Mouse (Mus musculus): ENCODE results near the gene Fgf11. TPM values are rescaled to one million over a fixed set of nuclear protein-coding genes. Genes with fewer than 3 reads are reported as not detected.

The Fgf11 gene
- 10 to 100 TPM; 27.4 to 27.6 TPM for total RNA-seq (2021)
- long read RNA-seq, partial matches to known transcripts = 0 of 7 reads
- long read RNA-seq, other reads (novel, unspliced or antisense) = 3 of 7 reads

DNA sequence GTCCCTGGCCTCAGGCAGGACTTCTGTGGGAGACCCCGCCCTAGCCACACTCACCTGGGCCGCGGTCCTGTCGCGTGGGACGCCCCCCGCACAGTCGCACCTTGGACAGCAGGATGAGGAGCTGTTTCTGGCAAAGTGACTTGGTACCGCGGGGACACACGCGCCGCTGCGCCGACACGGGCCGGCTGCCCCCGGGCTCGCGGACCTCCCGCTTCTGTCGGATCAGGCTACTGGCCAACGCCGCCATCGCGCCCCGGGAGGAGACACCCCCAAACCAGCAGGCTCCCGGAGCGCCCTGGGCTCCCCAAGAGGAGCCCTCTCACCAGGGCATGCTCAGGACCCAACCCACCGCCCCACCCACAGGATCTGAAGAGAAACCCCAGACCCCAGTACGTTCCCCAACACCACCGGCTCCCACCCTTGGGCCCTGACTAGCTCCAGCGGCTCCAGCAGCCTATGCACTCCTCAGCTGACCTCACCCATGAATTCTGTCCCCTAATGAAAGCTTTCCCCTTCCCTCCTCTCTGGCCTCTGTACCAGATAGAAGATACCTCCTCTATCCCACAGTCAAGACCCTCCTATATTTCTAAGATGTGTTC lies at the start of gene Fgf11:
Fgf11 (minus strand) TSS at position 479 of the 599 bp plus-strand sequence.
- no peak for DNase-seq (ENCODE audit: low spot score in 2 of 2)

GRCm38 (mm10) chr11:69850754-69851153 lies 49.1 kb upstream of the Fgf11 start:
- DNase-seq (ENCODE audit: low spot score in 2 of 2) = no peak

DNA sequence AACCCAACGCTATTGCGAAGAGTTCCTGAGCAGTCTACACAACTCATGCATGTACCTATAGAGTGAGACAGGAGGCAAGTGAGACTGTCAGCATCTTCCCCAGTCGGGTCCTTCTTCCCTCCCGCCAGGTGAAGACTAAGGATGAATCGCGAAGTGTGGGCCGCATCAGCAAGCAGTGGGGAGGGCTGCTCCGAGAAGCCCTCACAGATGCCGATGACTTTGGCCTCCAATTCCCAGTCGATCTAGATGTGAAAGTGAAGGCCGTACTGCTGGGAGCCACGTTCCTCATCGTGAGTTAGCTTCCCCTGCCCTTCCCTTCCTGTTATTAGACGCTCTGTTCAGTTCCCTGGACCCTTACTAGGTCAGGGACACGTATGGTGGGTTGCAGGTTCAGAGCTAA lies 48.2 kb upstream of the Fgf11 start:
- DNase-seq (ENCODE audit: low spot score in 2 of 2) = no peak

DNA sequence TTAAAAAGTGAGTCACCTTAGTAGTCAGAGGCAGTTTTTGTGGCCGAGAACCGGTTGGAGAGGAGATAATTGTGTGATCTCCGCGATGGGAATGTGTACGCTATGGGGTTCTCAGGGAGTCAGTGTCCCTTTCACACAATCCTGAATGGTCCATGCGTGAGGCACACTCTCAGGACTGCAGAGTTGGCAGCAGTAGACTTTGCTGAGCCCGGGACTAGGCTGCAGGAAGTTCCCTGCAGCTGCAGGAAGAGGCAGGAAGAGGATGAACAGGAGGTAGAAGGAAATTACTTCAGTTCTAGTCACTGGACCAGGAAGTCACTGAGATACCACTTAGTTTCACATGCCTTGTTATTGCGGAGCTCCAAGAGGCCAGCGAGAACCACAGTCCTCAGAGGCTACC lies 47.5 kb upstream of the Fgf11 start:
- DNase-seq (ENCODE audit: low spot score in 2 of 2) = no peak

DNA sequence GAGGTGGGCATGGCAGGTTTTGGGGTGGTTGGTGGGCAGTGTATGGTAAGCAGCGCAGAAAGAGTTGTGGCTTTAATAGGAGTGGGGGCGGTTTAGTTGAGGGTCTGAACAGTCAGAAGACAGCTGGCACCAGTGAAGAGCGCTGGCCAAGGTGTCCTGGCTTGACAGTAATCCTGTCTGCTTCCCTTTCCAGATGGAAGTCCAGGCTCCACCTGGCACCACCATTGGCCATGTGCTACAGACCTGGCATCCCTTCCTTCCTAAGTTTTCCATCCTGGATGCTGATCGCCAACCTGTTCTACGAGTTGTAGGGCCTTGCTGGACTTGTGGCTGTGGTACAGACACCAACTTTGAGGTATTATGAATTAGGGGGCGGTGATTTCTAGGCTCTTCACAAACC lies 46.4 kb upstream of the Fgf11 start:
- DNase-seq (ENCODE audit: low spot score in 2 of 2) = no peak

- DNase-seq (ENCODE audit: low spot score in 2 of 2) = no peak
These were observed 45.4 kb upstream of the Fgf11 start for GRCm38 (mm10) chr11:69846738-69847688.

DNA sequence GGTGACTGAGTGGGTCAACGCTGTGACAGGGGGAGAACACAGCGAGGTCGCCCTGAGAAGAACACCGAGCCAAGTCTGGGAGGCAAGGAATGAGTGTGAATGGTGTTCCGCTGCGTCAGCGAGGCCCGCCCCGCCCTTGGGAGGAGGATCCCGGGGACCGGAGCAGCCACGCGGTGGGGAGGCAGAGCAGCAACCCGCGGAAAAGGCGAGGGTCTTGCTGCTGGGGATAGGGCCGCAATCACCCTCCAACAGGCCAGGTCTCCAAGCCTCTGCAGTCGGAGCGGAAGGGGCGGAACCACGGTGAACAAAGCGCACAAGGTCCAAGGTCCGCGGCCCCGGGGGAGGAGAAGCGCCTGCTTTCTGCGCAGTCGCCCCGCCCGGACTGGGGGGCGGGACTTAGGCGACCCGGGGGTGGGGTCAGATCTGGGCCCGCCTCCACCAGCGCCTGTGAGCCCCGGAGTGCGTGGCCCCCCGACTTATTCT lies 44.6 kb upstream of the Fgf11 start, which contains the start of gene Plscr3:
Plscr3 (plus strand) TSS at position 179 of the 483 bp plus-strand sequence.
- peak; percentile 78 to 85 for DNase-seq (ENCODE audit: low spot score in 2 of 2)

DNA sequence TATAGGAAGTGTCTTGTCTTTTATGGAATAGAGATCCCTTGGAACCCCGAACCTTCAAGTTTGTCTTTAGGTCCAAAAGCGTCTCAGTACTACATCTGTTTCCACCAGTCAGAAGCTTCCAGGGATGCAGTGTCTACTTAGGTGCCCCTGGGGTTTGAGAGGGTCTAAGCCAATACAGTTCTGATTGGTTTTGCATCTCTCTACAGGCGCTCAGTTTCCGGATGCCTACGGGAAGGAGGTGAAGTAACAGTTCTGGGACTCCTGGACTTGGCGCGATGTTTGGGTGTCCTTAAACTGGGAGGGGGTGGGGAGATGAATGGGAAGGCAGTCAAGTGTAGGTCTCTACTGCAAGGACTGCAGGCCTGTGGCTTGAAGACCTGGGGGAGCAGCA lies 37.1 kb upstream of the Fgf11 start:
- no peak for DNase-seq (ENCODE audit: low spot score in 2 of 2)

GRCm38 (mm10) chr11:69837952-69838713 lies 36.5 kb upstream of the Fgf11 start, which contains the start of gene Tmem256:
TSS of gene Tmem256 (plus strand) at chr11:69838514.
- DNase-seq (ENCODE audit: low spot score in 2 of 2) = peak; percentile 98

- DNase-seq (ENCODE audit: low spot score in 2 of 2) = no peak
These were observed 35.9 kb upstream of the Fgf11 start, which contains the start of gene Nlgn2 for GRCm38 (mm10) chr11:69837604-69837951. TSS of gene Nlgn2 (minus strand) at chr11:69837784.

DNA sequence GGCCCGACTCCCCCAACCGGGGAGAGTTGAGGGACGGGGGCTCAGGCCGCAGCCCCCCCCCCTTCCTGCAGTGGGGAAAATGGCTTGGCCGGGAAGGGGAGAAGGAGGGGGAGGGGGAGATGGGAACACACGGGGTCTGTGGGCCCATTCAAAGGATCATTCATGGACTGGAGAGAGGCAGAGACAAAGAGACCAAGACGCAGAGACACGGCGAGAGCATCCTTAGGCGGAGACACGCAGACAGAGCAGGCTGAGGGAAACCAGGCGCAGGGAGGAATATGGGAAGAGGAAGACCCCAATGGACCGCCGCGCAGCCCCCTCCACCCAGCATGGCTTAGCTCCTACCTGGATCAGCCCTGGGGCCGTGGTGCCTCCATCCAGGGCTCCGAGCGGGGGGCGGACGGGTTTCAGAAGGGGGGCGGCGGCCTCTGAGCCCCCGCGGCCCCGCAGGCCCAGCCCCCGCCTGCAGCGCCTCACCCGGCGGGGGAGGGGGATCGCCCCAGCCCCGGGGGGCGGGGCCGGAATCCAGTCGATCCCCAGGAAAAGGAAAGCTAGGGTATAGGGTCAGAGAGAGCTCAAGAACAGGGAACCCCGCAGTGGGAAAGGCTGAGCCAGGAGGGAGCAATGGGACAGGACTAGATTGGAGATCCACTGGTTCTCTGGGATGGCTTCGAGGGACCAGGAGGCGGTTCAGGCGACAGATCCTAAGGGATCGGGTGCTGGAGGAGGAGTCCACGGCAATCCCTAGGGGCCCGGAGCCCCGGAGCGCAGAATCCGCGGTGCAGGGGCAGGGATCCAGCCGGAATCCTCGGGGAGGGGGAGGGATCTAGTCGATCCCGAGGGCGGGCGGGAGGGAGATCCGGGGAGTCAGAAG lies 35.3 kb upstream of the Fgf11 start:
- DNase-seq (ENCODE audit: low spot score in 2 of 2) = peak; percentile 30 to 41

- DNase-seq (ENCODE audit: low spot score in 2 of 2) = no peak
These were observed 34.3 kb upstream of the Fgf11 start for GRCm38 (mm10) chr11:69835966-69836335.

DNA sequence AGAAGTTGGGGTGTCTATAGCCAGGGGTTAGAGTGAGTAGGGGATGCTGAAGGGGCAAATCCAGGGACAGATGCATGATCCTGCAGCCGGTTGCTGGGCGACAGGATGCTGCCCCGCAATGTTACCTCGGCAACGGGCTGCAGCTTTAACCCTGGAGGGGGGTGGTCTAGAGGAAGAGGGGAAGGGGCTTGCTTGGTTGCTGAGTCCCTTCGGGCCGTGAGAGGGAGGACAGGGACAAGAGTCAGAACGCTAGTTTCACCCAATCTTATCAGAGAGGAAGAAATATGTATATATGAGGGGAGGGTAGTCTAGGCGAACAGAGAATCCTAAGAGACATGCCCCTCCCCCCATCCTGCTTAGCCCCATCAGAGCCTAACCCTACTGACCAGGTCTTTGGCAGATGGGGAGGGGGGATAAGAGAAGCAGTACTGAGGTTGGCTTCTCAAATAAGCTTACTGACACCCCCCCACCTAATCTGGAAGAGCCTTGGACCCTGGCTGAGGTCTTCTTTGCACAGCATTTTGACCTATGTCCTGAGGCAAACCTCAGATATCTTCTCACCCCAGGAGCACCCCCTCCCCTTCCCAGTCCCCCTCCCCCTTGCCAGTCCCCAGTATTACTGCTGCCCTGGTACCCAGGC lies 33.8 kb upstream of the Fgf11 start:
- DNase-seq (ENCODE audit: low spot score in 2 of 2) = no peak

- no peak for DNase-seq (ENCODE audit: low spot score in 2 of 2)
These were observed 32.4 kb upstream of the Fgf11 start for GRCm38 (mm10) chr11:69834001-69834549.

DNA sequence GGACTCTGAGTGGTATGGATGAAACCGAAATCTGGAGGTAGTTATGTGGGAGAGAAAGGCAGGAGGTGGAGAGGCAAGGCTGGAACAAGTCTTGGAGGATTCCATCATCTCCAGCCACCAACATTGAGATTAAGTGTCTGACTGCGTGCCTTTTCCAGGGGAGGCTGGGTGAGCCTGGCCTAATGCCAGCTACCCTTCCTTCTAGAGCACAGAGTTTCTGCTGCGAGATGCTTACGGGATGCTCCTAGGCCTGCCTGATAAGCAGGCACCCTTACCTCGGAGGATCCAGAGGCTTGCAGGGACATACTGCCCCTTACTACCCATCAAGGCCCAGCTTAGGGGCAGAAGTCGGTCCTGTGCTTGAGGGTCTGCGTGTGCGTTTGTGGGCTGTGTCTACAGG lies 31.9 kb upstream of the Fgf11 start:
- no peak for DNase-seq (ENCODE audit: low spot score in 2 of 2)

- no peak for DNase-seq (ENCODE audit: low spot score in 2 of 2)
These were observed 27.2 kb upstream of the Fgf11 start for GRCm38 (mm10) chr11:69828832-69829231.

- no peak for DNase-seq (ENCODE audit: low spot score in 2 of 2)
These were observed 21.8 kb upstream of the Fgf11 start for GRCm38 (mm10) chr11:69823456-69823855.

DNA sequence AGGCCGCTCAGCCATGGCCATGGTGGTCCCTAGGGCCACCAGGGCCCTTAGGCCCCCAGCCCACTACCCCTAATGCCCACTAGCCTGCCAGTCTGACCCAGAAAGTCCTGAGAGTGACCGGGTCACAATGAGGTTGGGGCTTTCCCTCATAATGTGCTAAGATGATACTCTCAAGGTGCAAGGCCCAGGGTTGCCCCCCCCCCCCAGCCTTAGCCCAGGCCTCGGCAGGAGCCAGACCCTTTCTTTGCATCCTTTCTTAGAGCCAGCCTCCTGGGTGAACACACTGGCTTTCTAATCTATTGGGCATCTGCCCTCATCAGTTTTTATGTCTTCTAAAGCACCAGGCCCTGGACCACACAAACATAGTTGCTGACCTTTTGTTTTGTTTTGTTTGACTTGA lies 20.4 kb upstream of the Fgf11 start, which contains the start of gene Spem1:
Spem1 (minus strand) TSS at position 101 of the 400 bp plus-strand sequence.
- no peak for DNase-seq (ENCODE audit: low spot score in 2 of 2)

GRCm38 (mm10) chr11:69818871-69819270 lies 17.2 kb upstream of the Fgf11 start:
- DNase-seq (ENCODE audit: low spot score in 2 of 2) = no peak

Measured in layer of hippocampus, adult 18-20 months (tissue).